Comparison of ENCODE assay signal across 14 mouse cellular contexts in genomic region chr7:133437866-133438265, GRCm38 (mm10).
DNase-seq lines count a peak whose midpoint lies in the region; ATAC-seq and TF ChIP-seq lines count a peak whose summit lies in the region.
"Had no signal": no experiment of that assay in that cellular context is flagged by ENCODE, and none has a peak within 500 bp of the region (broad histone marks: within the 10 kb centered on the region; RNA-seq: fewer than 3 reads in every experiment).

No protein-coding gene starts in this region.

- 7% methylated on average over 7 of the region's 7 CpGs for WGBS in hindbrain, embryonic 10.5 days
- 9% methylated on average over 7 of the region's 7 CpGs for WGBS in hindbrain, embryonic 12.5 days
- 4% methylated on average over 7 of the region's 7 CpGs for WGBS in forebrain, embryonic 16.5 days
- 7% methylated on average over 7 of the region's 7 CpGs for WGBS in midbrain, embryonic 16.5 days

- H3K4me3 ChIP-seq in hindbrain, embryonic 10.5 days = no peak overlapping the region
- no peak overlapping the region for H3K4me3 ChIP-seq in hindbrain, embryonic 12.5 days
- H3K4me3 ChIP-seq in forebrain, embryonic 16.5 days (replicated peaks; ENCODE audit: low read length) = no peak overlapping the region
- H3K4me3 ChIP-seq in midbrain, embryonic 16.5 days (ENCODE audit: low read depth, low read length) = no peak overlapping the region
- H3K4me3 ChIP-seq in gastrocnemius, adult 2 months = no peak overlapping the region
- H3K4me3 ChIP-seq: heart, embryonic 12.5 days; left cerebral cortex, adult 2 months; liver, embryonic 13.5 days had no signal

- H3K36me3 ChIP-seq in hindbrain, embryonic 10.5 days = no peaks in the 10 kb centered on the region
- H3K36me3 ChIP-seq in hindbrain, embryonic 12.5 days = no peaks in the 10 kb centered on the region
- H3K36me3 ChIP-seq in forebrain, embryonic 16.5 days (ENCODE audit: control insufficient read depth, insufficient read depth) = no peaks in the 10 kb centered on the region
- H3K36me3 ChIP-seq in midbrain, embryonic 16.5 days (ENCODE audit: control insufficient read depth, insufficient read depth, low read length) = no peaks in the 10 kb centered on the region
- H3K36me3 ChIP-seq: heart, embryonic 12.5 days; liver, embryonic 13.5 days had no signal

- DNase-seq in hindbrain, embryonic 10.5 days (ENCODE audit: low spot score) = peak; percentile 52
- DNase-seq in embryo, embryonic 9.5 days (ENCODE audit: extremely low spot score) = peak; percentile 47
- no peak for DNase-seq in right cerebral cortex, postnatal 14 days
- DNase-seq in gastrocnemius, adult 2 months = no peak
- no peak for DNase-seq in layer of hippocampus, adult 18-20 months (ENCODE audit: low spot score in 2 of 2)
- DNase-seq: kidney, postnatal 14 days; liver, embryonic 13.5 days; lung, postnatal 36 days; thymus, adult 18-20 months had no signal

- 0 out of 2 replicates have a peak, but pooled peaks cover 3% of the 10 kb centered on the region for H3K9me3 ChIP-seq in hindbrain, embryonic 10.5 days
- H3K9me3 ChIP-seq in hindbrain, embryonic 12.5 days (replicated peaks) = no peaks in the 10 kb centered on the region
- H3K9me3 ChIP-seq in forebrain, embryonic 16.5 days (ENCODE audit: control insufficient read depth, low read length) = no peaks in the 10 kb centered on the region
- no peaks in the 10 kb centered on the region for H3K9me3 ChIP-seq in midbrain, embryonic 16.5 days (replicated peaks; ENCODE audit: control insufficient read depth, low read length, poor library complexity, severe bottlenecking)
- H3K9me3 ChIP-seq: heart, embryonic 12.5 days; liver, embryonic 13.5 days had no signal

- H3K9ac ChIP-seq in hindbrain, embryonic 12.5 days = no peak overlapping the region
- no peak overlapping the region for H3K9ac ChIP-seq in forebrain, embryonic 16.5 days (replicated peaks; ENCODE audit: low read depth, low read length)
- no peak overlapping the region for H3K9ac ChIP-seq in midbrain, embryonic 16.5 days (ENCODE audit: low read depth, low read length)
- H3K9ac ChIP-seq: heart, embryonic 12.5 days; liver, embryonic 13.5 days had no signal

- intact Hi-C loops in gastrocnemius, adult 2 months (cut with DNase I) = no loop called here

- ATAC-seq in hindbrain, embryonic 12.5 days (ENCODE audit: low FRiP score) = no peak
- peak; percentile 23; the same call in 1 of the 2 replicates for ATAC-seq in forebrain, embryonic 16.5 days
- 0 out of 2 replicates have a peak, but pooled peaks have one; percentile 39 for ATAC-seq in midbrain, embryonic 16.5 days

- H3K4me1 ChIP-seq in hindbrain, embryonic 10.5 days (replicated peaks) = peaks cover 60% of the 10 kb centered on the region
- peaks cover 29% of the 10 kb centered on the region for H3K4me1 ChIP-seq in hindbrain, embryonic 12.5 days
- H3K4me1 ChIP-seq in forebrain, embryonic 16.5 days (replicated peaks; ENCODE audit: control insufficient read depth, insufficient read depth, low read length) = peaks cover 24% of the 10 kb centered on the region
- peaks cover 20% of the 10 kb centered on the region for H3K4me1 ChIP-seq in midbrain, embryonic 16.5 days (ENCODE audit: control insufficient read depth, insufficient read depth, low read length)
- H3K4me1 ChIP-seq: liver, embryonic 13.5 days had no signal

- no peak overlapping the region for H3K4me2 ChIP-seq in hindbrain, embryonic 12.5 days (replicated peaks)
- no peak overlapping the region for H3K4me2 ChIP-seq in forebrain, embryonic 16.5 days (ENCODE audit: low read length)
- H3K4me2 ChIP-seq in midbrain, embryonic 16.5 days (ENCODE audit: low read length) = no peak overlapping the region
- H3K4me2 ChIP-seq: heart, embryonic 12.5 days; liver, embryonic 13.5 days had no signal

- H3K27ac ChIP-seq in hindbrain, embryonic 10.5 days = peak overlapping the region; percentile 73
- no peak overlapping the region for H3K27ac ChIP-seq in hindbrain, embryonic 12.5 days
- no peak overlapping the region for H3K27ac ChIP-seq in forebrain, embryonic 16.5 days (ENCODE audit: low read length)
- no peak overlapping the region for H3K27ac ChIP-seq in midbrain, embryonic 16.5 days (ENCODE audit: low read length)
- no peak overlapping the region for H3K27ac ChIP-seq in gastrocnemius, adult 2 months
- H3K27ac ChIP-seq: left cerebral cortex, adult 2 months; liver, embryonic 13.5 days had no signal

- TF ChIP-seq CTCF in gastrocnemius, adult 2 months (IDR thresholded peaks at IDR 0.05) = no peak

- peaks cover 3% of the 10 kb centered on the region for H3K27me3 ChIP-seq in hindbrain, embryonic 10.5 days (ENCODE audit: insufficient read depth, poor library complexity, severe bottlenecking)
- H3K27me3 ChIP-seq in hindbrain, embryonic 12.5 days = no peaks in the 10 kb centered on the region
- H3K27me3 ChIP-seq in forebrain, embryonic 16.5 days (replicated peaks; ENCODE audit: control insufficient read depth, insufficient read depth, low read length) = no peaks in the 10 kb centered on the region
- no peaks in the 10 kb centered on the region for H3K27me3 ChIP-seq in midbrain, embryonic 16.5 days (ENCODE audit: control insufficient read depth, insufficient read depth, low read depth, low read length)
- H3K27me3 ChIP-seq: heart, embryonic 12.5 days; liver, embryonic 13.5 days had no signal

Comparison
In these comparisons a context has a peak if more than half of its experiments do, and no peak if none do; other contexts are left out.
1. DNase-seq: peak in hindbrain, embryonic 10.5 days (single experiment) and embryo, embryonic 9.5 days (single experiment); none in right cerebral cortex, postnatal 14 days (single experiment), gastrocnemius, adult 2 months (single experiment) and layer of hippocampus, adult 18-20 months (0 of 2).